Mouse (Mus musculus) frontal cortex, postnatal 25 days (tissue): ENCODE results near the gene P4ha1.
A peak's percentile ranks its signal among the peaks of the same experiment; 100 is the strongest.

Source experiments
- DNase-seq, 2 experiments: peaks; one replicate each; pipeline ENCODE4 v3.0.0; 2022; ENCODE audit warnings: low spot score in 2 of 2

P4ha1 gene

GRCm38 (mm10) chr10:59323488-59324161 lies 529 bp downstream of the P4ha1 start:
- DNase-seq: peak; percentile 40 to 44

GRCm38 (mm10) chr10:59324311-59325165 lies 1.4 kb downstream of the P4ha1 start:
- no peak for DNase-seq

DNA sequence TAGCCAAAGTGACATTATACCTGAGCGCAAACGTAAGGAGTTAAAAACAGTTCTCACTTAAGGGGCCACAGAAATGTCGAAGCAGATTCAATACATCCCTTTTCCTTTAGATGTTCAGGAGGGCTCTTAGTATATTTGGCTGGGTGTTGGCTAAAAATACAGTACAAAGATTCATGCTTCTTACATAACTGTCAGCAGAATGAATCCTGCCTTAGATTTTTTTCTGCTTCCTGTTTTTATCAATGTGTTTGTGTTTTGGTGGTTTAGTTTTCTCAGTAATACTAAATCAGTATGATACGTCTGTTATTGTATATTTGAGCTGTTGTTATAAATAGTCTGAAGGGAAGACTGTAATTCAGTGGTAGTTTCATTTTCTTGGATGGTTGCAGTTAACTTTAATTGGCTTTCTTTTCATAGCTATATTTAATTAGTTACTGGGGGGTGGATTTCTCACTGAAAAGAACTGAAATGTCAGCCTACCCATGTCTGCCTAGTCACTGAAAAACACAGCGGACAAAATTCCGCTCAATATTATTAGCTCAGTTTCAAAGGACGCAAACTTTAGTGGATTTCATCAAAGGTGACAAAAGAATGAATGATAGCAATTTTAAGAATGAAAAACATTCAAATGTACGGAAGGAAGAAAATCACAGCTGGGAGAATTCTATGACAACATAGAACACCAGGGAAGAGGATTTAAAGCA lies 3.7 kb downstream of the P4ha1 start:
- no peak for DNase-seq

- DNase-seq: no peak
These were observed 4.2 kb downstream of the P4ha1 start for GRCm38 (mm10) chr10:59327316-59327710.

DNA sequence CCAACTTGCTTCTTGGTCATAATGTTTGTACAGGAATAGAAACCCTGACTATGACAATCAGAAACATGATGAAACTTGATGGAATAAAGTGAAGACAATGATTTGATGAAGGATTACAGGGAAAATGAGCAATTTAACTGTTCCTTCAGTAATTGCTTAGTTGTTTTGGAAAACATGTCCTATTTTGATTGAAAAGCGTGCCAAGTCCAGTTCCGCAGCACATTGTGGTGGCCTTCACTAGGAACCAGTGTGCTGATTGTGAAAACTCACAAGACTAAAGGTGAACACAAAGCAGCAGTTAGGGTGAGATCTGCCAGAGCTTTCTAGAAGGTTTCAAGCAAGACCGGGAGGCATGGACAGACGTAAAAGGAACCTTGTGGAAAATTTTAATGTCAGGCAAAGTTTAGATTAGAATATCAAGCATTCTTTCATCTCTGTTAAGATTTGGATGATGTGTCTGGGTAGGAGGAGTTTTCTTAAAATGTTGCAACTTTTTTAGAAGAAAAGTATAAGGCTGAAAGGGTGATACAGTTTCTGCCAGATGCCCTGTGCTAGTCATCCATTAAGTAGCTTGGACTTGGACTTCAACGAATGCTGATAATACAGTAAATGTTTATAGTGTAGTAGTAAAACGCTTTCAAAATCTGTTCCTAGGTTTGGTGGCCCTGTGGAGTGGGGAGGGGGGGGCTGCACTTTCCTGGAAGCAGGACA lies 8.6 kb downstream of the P4ha1 start:
- DNase-seq: no peak

DNA sequence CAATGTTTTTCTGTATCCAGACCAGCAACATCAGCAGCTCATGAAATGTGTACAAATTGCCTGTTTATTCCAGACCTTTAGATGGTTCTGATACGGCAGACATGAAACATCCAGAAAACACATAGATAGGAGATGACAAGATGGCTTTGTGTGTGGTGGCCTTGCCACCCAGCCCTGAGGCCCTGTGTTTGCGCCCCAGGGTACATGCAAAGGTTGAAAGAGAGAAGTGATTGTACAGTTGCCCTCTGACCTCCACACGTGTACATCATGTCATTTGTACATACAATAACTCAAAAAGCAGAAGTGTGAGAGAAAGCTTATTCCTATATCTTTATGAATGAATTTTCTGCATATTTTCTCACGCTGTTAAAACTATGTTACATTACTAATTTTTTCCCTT lies 10.3 kb downstream of the P4ha1 start:
- DNase-seq: no peak

- DNase-seq: peak in 1 of 2 experiments; percentile 32
These were observed 12.1 kb downstream of the P4ha1 start for GRCm38 (mm10) chr10:59334899-59335798.

DNA sequence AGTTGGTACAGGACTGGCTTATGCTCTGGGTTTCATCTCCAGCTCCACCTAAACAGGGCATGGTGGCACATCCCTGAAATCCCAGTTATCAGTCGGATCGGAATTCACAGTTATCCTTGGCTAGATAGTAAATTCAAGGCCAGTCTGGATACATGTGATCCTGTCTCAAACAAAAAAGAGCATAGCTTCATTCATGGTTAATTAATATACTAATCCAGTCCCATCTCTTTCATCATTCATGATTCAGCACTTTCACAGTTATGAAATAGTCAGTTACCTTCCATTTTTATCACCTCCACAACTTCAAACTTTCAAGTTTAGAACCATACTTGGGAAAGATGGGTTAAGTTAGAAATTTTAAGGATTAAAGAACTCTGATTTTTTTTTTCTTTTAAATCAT lies 13.0 kb downstream of the P4ha1 start:
- DNase-seq: no peak

DNA sequence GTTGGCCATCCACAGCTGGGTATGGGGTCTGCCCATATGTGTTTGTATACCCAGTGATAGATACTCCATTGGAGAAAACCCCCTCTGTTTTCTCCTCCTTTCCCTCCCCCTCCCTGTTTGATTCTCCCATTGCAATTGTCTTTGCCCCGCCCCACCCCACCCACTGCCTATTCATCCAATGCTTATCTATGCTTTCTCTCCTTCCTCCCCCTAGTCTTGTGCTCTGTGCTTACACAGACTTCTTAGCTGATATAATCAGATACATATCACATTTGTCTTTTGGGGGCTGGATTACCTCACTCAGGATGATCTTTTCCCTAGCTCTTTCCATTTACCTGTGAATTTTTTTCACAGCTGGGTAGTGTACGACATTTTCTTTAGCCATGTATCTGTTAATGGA lies 23.5 kb downstream of the P4ha1 start:
- no peak for DNase-seq

- no peak for DNase-seq
These were observed 25.1 kb downstream of the P4ha1 start for GRCm38 (mm10) chr10:59348200-59348599.

DNA sequence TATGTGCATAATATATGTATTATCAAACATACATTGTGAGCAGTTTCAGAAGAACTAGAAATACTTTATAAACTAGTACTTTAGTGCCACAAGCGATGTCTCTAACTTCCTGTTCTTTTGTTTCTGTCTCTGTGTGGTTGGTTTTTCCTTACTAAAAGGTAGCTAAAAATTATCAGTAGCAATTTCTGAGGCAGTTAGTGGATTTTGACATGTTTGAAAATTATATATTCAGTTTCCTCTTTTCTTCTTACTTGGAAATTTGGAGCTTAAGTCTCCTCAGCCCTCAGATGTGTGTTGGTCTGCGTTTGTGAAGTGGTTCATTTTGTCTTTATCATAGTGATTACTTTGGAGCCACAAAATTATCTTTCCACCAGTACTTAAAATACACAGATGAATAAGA lies 26.4 kb downstream of the P4ha1 start:
- no peak for DNase-seq

DNA sequence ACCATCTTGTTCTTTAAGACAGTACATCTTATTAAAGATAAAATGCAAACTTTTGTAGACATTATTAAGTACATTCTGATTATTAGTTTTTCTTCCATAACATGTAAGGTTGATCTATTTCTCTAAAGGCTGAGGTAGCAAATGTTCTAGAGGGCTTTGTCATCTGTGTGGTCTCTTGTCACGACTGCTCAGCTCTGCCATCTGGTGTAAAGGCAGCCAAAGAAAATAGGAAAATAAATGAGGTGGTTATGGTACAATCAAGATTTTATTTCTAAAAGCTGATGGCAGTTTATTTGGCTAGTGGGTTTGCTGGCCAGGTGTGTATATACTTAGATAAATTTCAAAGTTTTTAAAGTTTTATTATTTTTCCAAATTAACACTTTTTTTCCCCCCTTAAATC lies 30.0 kb downstream of the P4ha1 start:
- DNase-seq: no peak

DNA sequence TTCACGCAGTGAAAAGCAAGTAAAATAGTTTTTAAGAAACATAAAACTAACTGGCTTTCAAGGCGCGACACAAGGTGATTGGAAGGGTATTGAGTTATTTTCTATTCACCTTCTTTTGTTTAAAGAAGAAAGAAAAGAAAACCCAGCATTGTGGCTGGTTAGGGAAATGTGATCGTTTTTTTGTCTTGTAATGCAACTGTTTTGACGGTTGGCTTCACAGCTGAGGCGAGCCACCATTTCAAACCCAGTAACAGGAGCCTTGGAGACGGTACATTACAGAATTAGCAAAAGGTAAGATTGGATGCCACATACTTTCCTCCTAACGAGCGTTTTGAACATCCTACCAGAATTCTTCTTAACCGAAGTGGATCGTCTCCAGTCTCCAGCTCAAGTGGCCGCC lies 31.0 kb downstream of the P4ha1 start:
- DNase-seq: no peak

DNA sequence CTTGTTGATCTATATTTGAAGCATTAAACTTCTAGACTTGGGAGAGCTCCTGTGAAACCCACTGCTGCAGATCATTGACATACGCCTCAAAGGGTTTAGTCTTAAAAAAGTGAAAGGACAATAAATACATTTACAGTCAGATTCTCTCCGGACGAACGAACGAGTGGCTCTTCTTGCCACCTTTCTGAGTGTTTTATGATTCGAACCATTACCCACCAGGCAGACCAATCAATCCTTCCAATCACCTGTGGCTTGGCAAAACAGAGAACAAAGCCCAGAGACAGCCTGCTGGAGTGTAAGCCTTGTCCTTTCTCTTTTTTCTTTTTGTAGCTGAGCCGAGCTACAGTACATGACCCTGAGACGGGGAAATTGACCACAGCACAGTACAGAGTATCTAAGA lies 31.9 kb downstream of the P4ha1 start:
- no peak for DNase-seq

- no peak for DNase-seq
These were observed 35.6 kb downstream of the P4ha1 start for GRCm38 (mm10) chr10:59358744-59359143.

GRCm38 (mm10) chr10:59363208-59363607 lies 40.1 kb downstream of the P4ha1 start:
- DNase-seq: no peak

DNA sequence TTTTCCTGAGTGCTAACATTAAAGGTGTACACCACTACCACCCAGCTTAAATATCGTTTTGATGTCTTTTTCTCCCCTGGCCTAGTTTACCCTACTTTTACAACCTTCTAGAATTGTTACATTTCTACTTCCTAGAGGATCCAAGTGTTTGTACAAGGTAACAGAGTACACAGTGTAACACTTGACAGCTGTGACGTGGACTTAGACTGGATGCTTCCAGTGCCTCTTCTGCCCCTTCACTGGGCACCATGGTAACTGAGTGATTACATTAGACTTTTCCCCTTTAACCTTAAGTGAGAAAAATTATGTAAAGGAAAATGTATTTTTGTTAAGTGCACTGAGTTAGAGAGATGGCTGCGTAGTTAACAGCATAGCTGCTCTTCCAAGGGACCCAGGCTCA lies 41.5 kb downstream of the P4ha1 start:
- DNase-seq: no peak

DNA sequence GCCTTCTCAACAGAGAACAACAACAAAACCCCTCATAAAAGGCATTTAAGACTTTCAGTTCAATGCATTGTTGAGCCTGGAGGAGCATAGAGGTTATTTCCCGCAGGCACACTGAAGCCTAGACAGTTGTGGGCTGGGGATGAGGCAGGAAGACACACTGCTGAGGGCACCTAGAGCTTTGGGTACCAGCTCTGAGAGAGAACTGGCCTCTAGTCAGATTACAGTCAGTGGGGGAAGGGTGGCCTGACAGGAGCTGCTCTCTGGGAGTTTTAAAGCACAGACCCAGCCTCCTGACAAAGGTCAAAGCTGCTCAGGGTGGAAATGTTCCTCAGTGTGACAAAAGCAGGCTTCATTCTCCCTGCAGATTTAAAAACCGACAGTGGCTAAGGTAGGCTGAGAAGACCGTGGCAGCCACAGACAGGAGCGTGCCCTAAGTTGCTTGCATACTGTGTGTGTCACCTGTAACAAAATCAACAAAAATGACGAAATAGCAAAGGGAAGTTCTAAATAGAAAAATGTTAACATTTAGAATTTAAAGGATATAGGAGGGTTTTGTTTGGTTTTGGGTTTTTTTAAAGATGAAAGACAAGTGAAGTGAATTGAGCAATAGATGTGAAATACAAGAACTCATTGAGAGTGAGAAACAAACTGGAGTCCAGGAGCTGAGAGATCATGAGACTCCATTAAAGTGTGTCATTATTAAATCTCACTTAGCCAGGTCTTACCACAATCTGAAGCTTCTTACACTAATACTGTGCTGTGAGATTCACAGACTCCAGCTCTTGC lies 42.9 kb downstream of the P4ha1 start:
- no peak for DNase-seq

DNA sequence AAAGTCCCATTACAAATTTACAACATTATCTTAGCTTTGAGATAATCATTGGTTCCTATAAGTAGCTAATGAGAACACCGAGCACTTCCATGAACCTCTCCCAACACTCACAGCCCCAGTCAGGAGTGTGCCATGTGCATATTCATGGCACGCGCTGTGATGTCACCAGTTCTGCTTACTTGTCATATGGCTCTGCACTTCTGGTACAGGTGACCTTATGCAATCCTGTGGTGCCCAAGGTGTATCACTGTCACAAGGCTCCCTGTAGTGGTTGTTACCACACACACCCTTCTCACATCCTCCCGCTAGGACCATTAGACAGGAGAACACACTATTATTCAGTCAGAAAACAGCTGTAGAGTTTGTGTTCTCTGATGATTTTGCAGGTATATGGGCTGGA lies 43.6 kb downstream of the P4ha1 start:
- DNase-seq: no peak

- no peak for DNase-seq
These were observed 44.1 kb downstream of the P4ha1 start for GRCm38 (mm10) chr10:59367206-59367605.
